Mouse (Mus musculus): Measurements from ENCODE around the gene Otop2.

GRCm38 (mm10) chr11:115341246-115341645 lies 34.3 kb downstream of the Otop2 start:
- TF ChIP-seq CTCF (IDR thresholded peaks at IDR 0.05; ENCODE audit: low read depth, low read length) (no peak), POLR2A (IDR thresholded peaks at IDR 0.05; ENCODE audit: borderline replicate concordance, low read depth, low read length) (no peak)

All from bone marrow macrophage, adult 2 months (primary cell).